Mouse (Mus musculus): ENCODE measurements at regions not wholly inside any gene's neighbourhood (a gene's known extent, or its start where the extent isn't known, plus 50 kb on each side); places are given as distances from the start of the nearest gene placed in this dataset.

DNA sequence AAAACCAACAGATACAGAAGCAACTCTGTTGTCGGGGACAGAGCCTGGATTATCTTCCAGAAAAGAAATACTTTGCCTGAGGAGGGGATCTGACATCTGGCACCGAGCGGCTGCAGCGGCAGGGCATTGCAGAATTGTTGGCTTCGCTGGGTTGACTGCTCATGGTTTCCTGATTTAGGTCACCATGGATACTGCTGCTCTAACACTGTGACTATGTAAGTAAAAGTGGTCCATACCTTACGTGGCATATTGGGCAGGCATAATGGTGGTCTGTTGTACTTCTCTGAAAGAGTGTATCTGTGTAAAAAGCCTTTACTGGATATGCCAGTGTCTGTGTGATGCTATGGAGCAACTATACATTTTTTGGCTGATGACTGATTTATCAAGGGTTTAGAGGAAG, 295.4 kb downstream of the Klf5 start:
- Histone ChIP-seq H3K9me3 (peaks cover 18% of the 10 kb centered on the region; the same call in 1 of the 2 replicates), H3K36me3 (replicated peaks; ENCODE audit: low read length) (no peaks in the 10 kb centered on the region), H3K27me3 (replicated peaks) (peaks cover 1% of the 10 kb centered on the region), H3K4me1 (no peaks in the 10 kb centered on the region), H3K4me3 (replicated peaks) (no peak overlapping the region)
- TF ChIP-seq FLI1 (IDR thresholded peaks at IDR 0.05; ENCODE audit: low read length), result no peak
- no peak for TF ChIP-seq GATA1 (IDR thresholded peaks at IDR 0.05; ENCODE audit: borderline replicate concordance, low read length)

GRCm38 (mm10) chr14:99601900-99602299, 303.4 kb downstream of the Klf5 start:
- Histone ChIP-seq H3K4me3 (replicated peaks) (no peak overlapping the region), H3K9me3 (0 out of 2 replicates have a peak, but pooled peaks cover 6% of the 10 kb centered on the region), H3K36me3 (replicated peaks; ENCODE audit: low read length) (no peaks in the 10 kb centered on the region), H3K4me1 (no peaks in the 10 kb centered on the region), H3K27me3 (replicated peaks) (no peaks in the 10 kb centered on the region)
- TF ChIP-seq FLI1 (IDR thresholded peaks at IDR 0.05; ENCODE audit: low read length), result no peak
- TF ChIP-seq GATA1 (IDR thresholded peaks at IDR 0.05; ENCODE audit: borderline replicate concordance, low read length), result no peak

GRCm38 (mm10) chr14:99603257-99603656, 304.8 kb downstream of the Klf5 start:
- H3K27me3 ChIP-seq (replicated peaks), result no peaks in the 10 kb centered on the region
- no peak for TF ChIP-seq GATA1 (IDR thresholded peaks at IDR 0.05; ENCODE audit: borderline replicate concordance, low read length)
- no peak for TF ChIP-seq FLI1 (IDR thresholded peaks at IDR 0.05; ENCODE audit: low read length)
- H3K4me3 ChIP-seq (replicated peaks), result no peak overlapping the region
- H3K4me1 ChIP-seq, result no peaks in the 10 kb centered on the region
- no peaks in the 10 kb centered on the region for H3K36me3 ChIP-seq (replicated peaks; ENCODE audit: low read length)
- H3K9me3 ChIP-seq, result no peaks in the 10 kb centered on the region

DNA sequence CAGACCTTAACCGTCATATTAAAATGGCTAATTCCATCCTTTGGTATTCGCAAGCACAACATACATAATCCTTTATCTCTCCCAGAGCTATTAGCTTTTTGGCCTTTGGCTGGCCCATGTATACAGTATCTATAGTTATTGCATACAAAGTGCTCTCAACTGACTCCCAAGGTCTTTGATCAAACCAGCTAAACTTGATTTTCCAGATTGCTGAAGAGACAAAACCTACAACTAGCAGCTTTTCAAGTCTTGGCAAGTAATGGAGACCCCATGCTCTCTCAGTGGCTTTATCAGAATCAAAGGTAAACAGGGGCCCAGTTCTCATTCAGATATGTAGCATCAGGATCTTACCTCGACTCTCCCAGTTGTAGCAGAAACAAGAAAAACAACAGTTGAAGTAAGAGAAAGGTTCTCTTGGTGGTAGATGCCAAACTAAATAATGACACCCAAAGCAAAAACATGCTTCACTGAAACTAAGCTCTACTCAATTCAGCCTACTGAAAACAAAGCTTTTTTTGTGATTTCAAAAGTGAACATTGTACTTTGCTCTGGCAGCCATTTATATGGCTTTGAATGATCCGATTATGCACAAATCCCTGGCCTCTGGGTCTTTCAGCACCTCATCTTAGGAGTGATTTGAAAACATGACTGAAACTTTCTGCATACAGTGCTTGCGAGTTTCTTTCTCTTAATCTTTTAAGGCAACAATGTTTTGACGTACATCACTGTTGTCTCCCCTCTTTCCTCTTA, 307.0 kb downstream of the Klf5 start:
- Histone ChIP-seq H3K36me3 (replicated peaks; ENCODE audit: low read length) (no peaks in the 10 kb centered on the region), H3K4me1 (no peaks in the 10 kb centered on the region), H3K27me3 (replicated peaks) (no peaks in the 10 kb centered on the region), H3K4me3 (replicated peaks) (no peak overlapping the region), H3K9me3 (no peaks in the 10 kb centered on the region)
- TF ChIP-seq FLI1 (IDR thresholded peaks at IDR 0.05; ENCODE audit: low read length) (no peak), GATA1 (IDR thresholded peaks at IDR 0.05; ENCODE audit: borderline replicate concordance, low read length) (no peak)

GRCm38 (mm10) chr14:99609003-99609402, 310.5 kb downstream of the Klf5 start:
- TF ChIP-seq FLI1 (IDR thresholded peaks at IDR 0.05; ENCODE audit: low read length) (no peak), GATA1 (IDR thresholded peaks at IDR 0.05; ENCODE audit: borderline replicate concordance, low read length) (no peak)
- Histone ChIP-seq H3K9me3 (no peaks in the 10 kb centered on the region), H3K36me3 (replicated peaks; ENCODE audit: low read length) (no peaks in the 10 kb centered on the region), H3K27me3 (replicated peaks) (no peaks in the 10 kb centered on the region), H3K4me1 (no peaks in the 10 kb centered on the region), H3K4me3 (replicated peaks) (no peak overlapping the region)

DNA sequence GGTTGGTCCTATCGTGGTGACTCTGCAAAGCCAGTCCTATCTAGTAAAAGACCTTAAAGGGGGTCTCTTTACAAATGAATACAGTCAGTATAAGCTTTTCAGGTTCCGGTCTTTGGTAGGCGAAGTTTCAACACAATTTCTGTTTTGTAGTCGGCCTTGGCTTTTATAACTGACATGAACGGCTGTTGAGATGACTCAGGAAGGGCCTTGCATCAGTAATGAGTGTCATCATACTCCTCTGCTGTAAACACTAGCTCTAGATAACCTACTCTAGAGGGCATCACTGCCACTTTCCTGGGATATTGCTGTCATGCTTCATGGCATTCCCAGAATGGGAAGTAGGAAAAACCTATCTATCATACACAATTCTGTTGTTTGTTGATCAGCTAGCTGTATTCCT, 312.9 kb downstream of the Klf5 start:
- Histone ChIP-seq H3K4me1 (no peaks in the 10 kb centered on the region; the same call in 1 of the 2 replicates), H3K9me3 (no peaks in the 10 kb centered on the region), H3K27me3 (replicated peaks) (no peaks in the 10 kb centered on the region), H3K4me3 (replicated peaks) (no peak overlapping the region), H3K36me3 (replicated peaks; ENCODE audit: low read length) (no peaks in the 10 kb centered on the region)
- TF ChIP-seq FLI1 (IDR thresholded peaks at IDR 0.05; ENCODE audit: low read length) (no peak), GATA1 (IDR thresholded peaks at IDR 0.05; ENCODE audit: borderline replicate concordance, low read length) (no peak)

DNA sequence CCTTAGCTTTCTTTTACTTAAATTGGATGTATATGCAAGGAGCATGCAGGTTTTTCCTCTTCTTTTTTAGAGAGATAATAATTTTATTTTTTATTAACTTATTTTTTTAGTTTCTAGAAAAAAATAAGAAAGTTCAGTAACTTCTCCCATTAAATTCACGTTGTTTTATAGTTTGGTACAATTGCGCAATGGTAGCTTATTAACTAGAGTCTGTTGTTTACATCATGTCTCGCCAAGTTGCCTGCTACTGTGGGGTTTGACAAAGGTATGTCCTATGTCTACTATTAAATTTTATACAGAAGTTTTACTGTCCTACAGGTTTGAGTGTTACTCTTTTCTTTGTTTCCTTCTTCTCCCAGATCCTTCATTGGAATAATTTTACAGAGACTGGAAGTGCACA, 313.6 kb downstream of the Klf5 start:
- H3K4me1 ChIP-seq, result peaks cover 3% of the 10 kb centered on the region; the same call in 1 of the 2 replicates
- no peaks in the 10 kb centered on the region for H3K36me3 ChIP-seq (replicated peaks; ENCODE audit: low read length)
- no peak overlapping the region for H3K4me3 ChIP-seq (replicated peaks)
- H3K9me3 ChIP-seq, result no peaks in the 10 kb centered on the region
- H3K27me3 ChIP-seq (replicated peaks), result no peaks in the 10 kb centered on the region
- TF ChIP-seq FLI1 (IDR thresholded peaks at IDR 0.05; ENCODE audit: low read length), result no peak
- no peak for TF ChIP-seq GATA1 (IDR thresholded peaks at IDR 0.05; ENCODE audit: borderline replicate concordance, low read length)

GRCm38 (mm10) chr14:99614748-99615147, 316.3 kb downstream of the Klf5 start:
- H3K36me3 ChIP-seq (replicated peaks; ENCODE audit: low read length), result no peaks in the 10 kb centered on the region
- no peak overlapping the region for H3K4me3 ChIP-seq (replicated peaks)
- TF ChIP-seq GATA1 (IDR thresholded peaks at IDR 0.05; ENCODE audit: borderline replicate concordance, low read length) (no peak), FLI1 (IDR thresholded peaks at IDR 0.05; ENCODE audit: low read length) (no peak)
- peaks cover 6% of the 10 kb centered on the region; the same call in 1 of the 2 replicates for H3K4me1 ChIP-seq
- no peaks in the 10 kb centered on the region for H3K27me3 ChIP-seq (replicated peaks)
- no peaks in the 10 kb centered on the region for H3K9me3 ChIP-seq

DNA sequence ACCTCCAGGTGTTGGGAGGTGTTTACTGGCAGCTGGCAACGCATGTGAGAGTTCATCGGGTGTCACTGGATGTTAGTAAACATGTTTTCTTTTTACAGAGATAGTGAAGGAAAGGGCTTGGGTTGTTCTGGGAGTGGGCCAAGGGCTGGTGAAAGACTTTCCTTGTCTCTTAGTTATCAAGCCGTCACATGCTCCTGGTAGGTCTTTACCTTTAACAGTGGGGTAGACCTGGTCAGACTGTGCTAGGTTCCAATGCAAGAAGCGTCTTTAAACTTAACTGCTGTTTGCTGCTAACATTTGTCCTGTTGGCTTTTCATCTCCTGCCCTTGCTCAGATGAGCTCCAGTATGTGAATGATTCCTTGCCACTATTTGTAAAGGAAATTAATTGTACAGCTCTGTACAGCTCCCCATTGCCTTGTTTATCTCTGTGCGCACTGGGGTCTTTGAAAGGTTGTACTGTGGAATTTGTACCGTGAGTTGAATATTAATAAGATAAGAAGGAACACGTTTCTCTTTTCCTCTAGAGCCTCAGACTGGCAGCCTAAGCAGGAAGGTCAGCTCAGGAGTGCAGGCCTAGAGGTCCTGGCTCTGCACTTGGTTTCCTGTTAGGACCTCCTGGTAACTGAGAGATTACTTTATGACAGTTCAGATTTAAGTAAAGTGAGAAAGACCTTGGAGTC, 318.3 kb downstream of the Klf5 start:
- no peak overlapping the region for H3K4me3 ChIP-seq (replicated peaks)
- peaks cover 6% of the 10 kb centered on the region; the same call in 1 of the 2 replicates for H3K4me1 ChIP-seq
- H3K9me3 ChIP-seq, result no peaks in the 10 kb centered on the region
- no peaks in the 10 kb centered on the region for H3K36me3 ChIP-seq (replicated peaks; ENCODE audit: low read length)
- TF ChIP-seq FLI1 (IDR thresholded peaks at IDR 0.05; ENCODE audit: low read length) (no peak), GATA1 (IDR thresholded peaks at IDR 0.05; ENCODE audit: borderline replicate concordance, low read length) (no peak)
- no peaks in the 10 kb centered on the region for H3K27me3 ChIP-seq (replicated peaks)

- no peak overlapping the region for H3K4me3 ChIP-seq (replicated peaks)
- TF ChIP-seq FLI1 (IDR thresholded peaks at IDR 0.05; ENCODE audit: low read length) (no peak), GATA1 (IDR thresholded peaks at IDR 0.05; ENCODE audit: borderline replicate concordance, low read length) (no peak)
- H3K36me3 ChIP-seq (replicated peaks; ENCODE audit: low read length), result no peaks in the 10 kb centered on the region
Measured at GRCm38 (mm10) chr14:99617374-99617773, 318.9 kb downstream of the Klf5 start.

More at GRCm38 (mm10) chr14:99617374-99617773, 318.9 kb downstream of the Klf5 start:
- Histone ChIP-seq H3K9me3 (no peaks in the 10 kb centered on the region), H3K4me1 (peaks cover 6% of the 10 kb centered on the region; the same call in 1 of the 2 replicates), H3K27me3 (replicated peaks) (no peaks in the 10 kb centered on the region)

All from megakaryocyte, embryonic 14.5 days (primary cell).